Mouse (Mus musculus) ovary, postnatal 36 days (tissue): ENCODE results near the gene Gm8082.
"Not testable (repeated sequence)": the region's sequence is repeated elsewhere in the genome, so short reads cannot be mapped to it uniquely, and the experiment has no call there.

Source experiments
- DNase-seq: peaks from one replicate; pipeline ENCODE4 v3.0.0; 2022; ENCODE audit warnings: low spot score, mixed read lengths

Gm8082 gene

GRCm38 (mm10) chr14:42993524-42993923 lies at the start of gene Gm8082:
Gene Gm8082 (minus strand): TSS chr14:42993624.
- DNase-seq, result not testable (repeated sequence)

- not testable (repeated sequence) for DNase-seq
Measured at GRCm38 (mm10) chr14:43015528-43015927, 22.1 kb upstream of the Gm8082 start, which contains the start of gene Gm10376. Gene Gm10376 (minus strand): TSS chr14:43015628.
